Mouse (Mus musculus): ENCODE measurements around the gene Otud7b. TPM values are rescaled to one million over a fixed set of nuclear protein-coding genes. Genes with fewer than 3 reads are reported as not detected.

Otud7b gene
- polyA plus RNA-seq, 1 experiment from 2014 or later: 13.9 TPM

GRCm38 (mm10) chr3:96091146-96091545 is 13.2 kb upstream of the Otud7b start:
- Histone ChIP-seq H3K27me3 (ENCODE audit: control insufficient read depth, insufficient read depth, low read length) (no peaks in the 10 kb centered on the region), H3K4me2 (replicated peaks; ENCODE audit: low read depth, low read length) (no peak overlapping the region), H3K4me1 (ENCODE audit: control insufficient read depth, insufficient read depth, low read length) (no peaks in the 10 kb centered on the region), H3K36me3 (ENCODE audit: control insufficient read depth, insufficient read depth, low read length) (no peaks in the 10 kb centered on the region), H3K4me3 (ENCODE audit: low read depth, low read length) (no peak overlapping the region), H3K9me3 (ENCODE audit: control insufficient read depth, low read depth, low read length) (no peaks in the 10 kb centered on the region), H3K27ac (ENCODE audit: low read length) (no peak overlapping the region), H3K9ac (replicated peaks; ENCODE audit: low read depth, low read length) (no peak overlapping the region)
- 77% methylated on average over 2 of the region's 2 CpGs for WGBS
- no peak for ATAC-seq (ENCODE audit: insufficient number of reproducible peaks, insufficient read depth, low FRiP score, low read depth)

DNA sequence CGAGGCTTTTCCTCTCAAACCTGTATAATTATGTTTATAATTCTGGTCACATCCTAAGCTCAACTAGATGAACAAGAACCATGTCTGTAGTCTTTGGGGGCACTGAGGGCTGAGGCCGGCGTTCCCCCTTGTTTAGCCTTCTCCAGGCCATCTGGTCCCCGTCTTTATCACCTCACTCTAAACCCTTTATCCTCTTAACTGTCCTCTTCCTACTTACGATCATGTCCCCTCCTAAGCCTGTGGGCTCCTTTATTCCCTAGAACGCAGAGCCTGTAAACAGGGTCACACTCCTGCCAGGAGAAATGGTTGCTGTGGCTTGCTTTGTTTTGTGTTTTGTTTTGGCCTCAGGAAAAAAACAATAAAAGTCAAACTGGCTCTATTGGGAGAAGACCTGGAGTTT is 12.4 kb upstream of the Otud7b start:
- H3K4me1 ChIP-seq (ENCODE audit: control insufficient read depth, insufficient read depth, low read length): no peaks in the 10 kb centered on the region
- ATAC-seq (ENCODE audit: insufficient number of reproducible peaks, insufficient read depth, low FRiP score, low read depth): no peak
- 67% methylated on average over 6 of the region's 6 CpGs for WGBS
- H3K9me3 ChIP-seq (ENCODE audit: control insufficient read depth, low read depth, low read length): no peaks in the 10 kb centered on the region
- H3K27me3 ChIP-seq (ENCODE audit: control insufficient read depth, insufficient read depth, low read length): no peaks in the 10 kb centered on the region
- no peak overlapping the region for H3K4me2 ChIP-seq (replicated peaks; ENCODE audit: low read depth, low read length)
- no peak overlapping the region for H3K4me3 ChIP-seq (ENCODE audit: low read depth, low read length)
- no peaks in the 10 kb centered on the region for H3K36me3 ChIP-seq (ENCODE audit: control insufficient read depth, insufficient read depth, low read length)
- H3K9ac ChIP-seq (replicated peaks; ENCODE audit: low read depth, low read length): no peak overlapping the region
- no peak overlapping the region for H3K27ac ChIP-seq (ENCODE audit: low read length)

DNA sequence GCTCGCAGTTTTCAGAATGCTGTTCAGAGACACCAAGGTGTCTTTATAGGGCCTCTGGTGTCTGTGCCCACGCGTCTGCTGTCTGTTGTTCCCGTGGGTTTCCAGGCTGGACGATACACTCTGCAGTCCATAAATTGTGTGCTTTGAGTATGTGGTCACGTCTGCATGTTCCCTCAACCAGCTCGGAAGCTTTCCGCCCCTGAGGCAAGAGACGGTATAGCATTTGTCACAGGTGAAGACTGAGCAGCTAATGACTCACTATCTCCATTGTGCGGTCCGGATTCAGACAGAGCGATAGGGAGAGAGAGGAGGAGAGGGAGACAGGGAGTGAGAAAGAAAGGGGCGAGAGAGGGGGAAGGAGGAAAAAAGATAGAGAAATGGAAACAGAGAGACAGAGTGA is 10.8 kb upstream of the Otud7b start:
- no peaks in the 10 kb centered on the region for H3K27me3 ChIP-seq (ENCODE audit: control insufficient read depth, insufficient read depth, low read length)
- no peak overlapping the region for H3K4me2 ChIP-seq (replicated peaks; ENCODE audit: low read depth, low read length)
- no peak overlapping the region for H3K27ac ChIP-seq (ENCODE audit: low read length)
- no peaks in the 10 kb centered on the region for H3K9me3 ChIP-seq (ENCODE audit: control insufficient read depth, low read depth, low read length)
- no peak overlapping the region for H3K4me3 ChIP-seq (ENCODE audit: low read depth, low read length)
- no peaks in the 10 kb centered on the region for H3K4me1 ChIP-seq (ENCODE audit: control insufficient read depth, insufficient read depth, low read length)
- no peaks in the 10 kb centered on the region for H3K36me3 ChIP-seq (ENCODE audit: control insufficient read depth, insufficient read depth, low read length)
- WGBS: 58% methylated on average over 13 of the region's 13 CpGs
- no peak overlapping the region for H3K9ac ChIP-seq (replicated peaks; ENCODE audit: low read depth, low read length)
- ATAC-seq (ENCODE audit: insufficient number of reproducible peaks, insufficient read depth, low FRiP score, low read depth): no peak

DNA sequence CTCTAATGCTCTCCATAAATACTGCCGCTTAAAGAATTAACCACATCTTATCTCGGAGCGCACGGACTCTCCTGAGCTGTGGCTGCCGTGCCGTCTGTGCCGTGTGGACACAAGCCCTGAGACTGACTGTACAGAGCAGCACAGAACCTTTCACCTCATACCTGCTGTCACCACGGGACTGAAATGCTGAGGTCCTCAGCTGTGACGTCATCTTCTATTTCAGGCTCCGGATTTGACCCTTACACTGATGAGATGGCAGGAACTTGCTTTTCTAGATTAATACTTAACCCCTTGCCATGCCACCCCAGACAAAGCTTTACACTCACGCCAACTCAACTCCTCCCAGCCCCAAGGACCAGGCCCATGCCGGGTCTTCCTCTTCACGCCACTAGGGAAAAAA is 10.1 kb upstream of the Otud7b start:
- Histone ChIP-seq H3K27me3 (ENCODE audit: control insufficient read depth, insufficient read depth, low read length) (no peaks in the 10 kb centered on the region), H3K36me3 (ENCODE audit: control insufficient read depth, insufficient read depth, low read length) (no peaks in the 10 kb centered on the region), H3K27ac (ENCODE audit: low read length) (no peak overlapping the region), H3K4me3 (ENCODE audit: low read depth, low read length) (no peak overlapping the region), H3K4me1 (ENCODE audit: control insufficient read depth, insufficient read depth, low read length) (no peaks in the 10 kb centered on the region), H3K9me3 (ENCODE audit: control insufficient read depth, low read depth, low read length) (no peaks in the 10 kb centered on the region), H3K9ac (replicated peaks; ENCODE audit: low read depth, low read length) (no peak overlapping the region), H3K4me2 (replicated peaks; ENCODE audit: low read depth, low read length) (no peak overlapping the region)
- 69% methylated on average over 13 of the region's 13 CpGs for WGBS
- ATAC-seq (ENCODE audit: insufficient number of reproducible peaks, insufficient read depth, low FRiP score, low read depth): peak; percentile 87

- Histone ChIP-seq H3K27ac (ENCODE audit: low read length) (no peak overlapping the region), H3K27me3 (ENCODE audit: control insufficient read depth, insufficient read depth, low read length) (no peaks in the 10 kb centered on the region)
- 63% methylated on average over 4 of the region's 4 CpGs for WGBS
Measured at GRCm38 (mm10) chr3:96098168-96098567, 6.2 kb upstream of the Otud7b start.

DNA sequence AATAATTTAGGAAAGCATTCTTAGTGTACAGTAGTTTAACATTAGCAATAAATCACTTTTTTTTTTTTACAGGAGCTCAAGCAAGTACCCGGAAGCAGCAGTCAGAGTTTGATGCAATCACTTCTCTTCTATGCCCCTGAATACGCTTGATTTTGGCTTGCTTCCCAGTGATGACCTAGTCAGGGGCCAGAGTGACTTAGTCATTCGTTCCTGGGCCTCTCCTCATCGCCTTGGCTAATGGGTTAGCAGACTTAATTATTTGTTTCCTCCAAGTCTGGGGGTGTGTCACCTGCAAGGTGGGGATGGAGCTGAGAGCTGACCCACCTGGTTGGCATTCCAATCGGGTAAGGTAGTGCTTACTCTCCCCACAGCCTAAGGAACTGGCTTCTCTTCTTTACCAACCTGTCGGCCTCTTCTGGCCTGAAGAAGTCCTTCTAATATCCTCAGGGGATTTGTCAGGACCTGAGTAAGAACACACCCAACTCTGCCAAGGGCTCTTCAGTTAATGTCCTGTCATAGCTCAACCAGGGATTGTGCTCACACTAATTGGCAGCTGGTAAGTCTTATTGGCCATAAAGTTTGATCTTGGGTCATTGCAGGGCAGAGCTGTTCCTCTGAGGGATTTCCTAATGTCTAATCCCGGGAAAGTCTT is 5.6 kb upstream of the Otud7b start:
- Histone ChIP-seq H3K36me3 (ENCODE audit: control insufficient read depth, insufficient read depth, low read length) (no peaks in the 10 kb centered on the region), H3K4me2 (replicated peaks; ENCODE audit: low read depth, low read length) (no peak overlapping the region), H3K4me1 (ENCODE audit: control insufficient read depth, insufficient read depth, low read length) (peaks cover 5% of the 10 kb centered on the region; the same call in 1 of the 2 replicates), H3K27ac (ENCODE audit: low read length) (no peak overlapping the region), H3K27me3 (ENCODE audit: control insufficient read depth, insufficient read depth, low read length) (no peaks in the 10 kb centered on the region), H3K9ac (replicated peaks; ENCODE audit: low read depth, low read length) (no peak overlapping the region), H3K9me3 (ENCODE audit: control insufficient read depth, low read depth, low read length) (no peaks in the 10 kb centered on the region), H3K4me3 (ENCODE audit: low read depth, low read length) (no peak overlapping the region)
- no peak; the same call in 1 of the 2 replicates for ATAC-seq (ENCODE audit: insufficient number of reproducible peaks, insufficient read depth, low FRiP score, low read depth)
- WGBS: 31% methylated on average over 7 of the region's 7 CpGs

More at GRCm38 (mm10) chr3:96098168-96098567, 6.2 kb upstream of the Otud7b start:
- Histone ChIP-seq H3K4me3 (ENCODE audit: low read depth, low read length) (no peak overlapping the region), H3K4me1 (ENCODE audit: control insufficient read depth, insufficient read depth, low read length) (peaks cover 5% of the 10 kb centered on the region; the same call in 1 of the 2 replicates), H3K4me2 (replicated peaks; ENCODE audit: low read depth, low read length) (no peak overlapping the region), H3K36me3 (ENCODE audit: control insufficient read depth, insufficient read depth, low read length) (no peaks in the 10 kb centered on the region), H3K9ac (replicated peaks; ENCODE audit: low read depth, low read length) (no peak overlapping the region), H3K9me3 (ENCODE audit: control insufficient read depth, low read depth, low read length) (no peaks in the 10 kb centered on the region)
- ATAC-seq (ENCODE audit: insufficient number of reproducible peaks, insufficient read depth, low FRiP score, low read depth): no peak

DNA sequence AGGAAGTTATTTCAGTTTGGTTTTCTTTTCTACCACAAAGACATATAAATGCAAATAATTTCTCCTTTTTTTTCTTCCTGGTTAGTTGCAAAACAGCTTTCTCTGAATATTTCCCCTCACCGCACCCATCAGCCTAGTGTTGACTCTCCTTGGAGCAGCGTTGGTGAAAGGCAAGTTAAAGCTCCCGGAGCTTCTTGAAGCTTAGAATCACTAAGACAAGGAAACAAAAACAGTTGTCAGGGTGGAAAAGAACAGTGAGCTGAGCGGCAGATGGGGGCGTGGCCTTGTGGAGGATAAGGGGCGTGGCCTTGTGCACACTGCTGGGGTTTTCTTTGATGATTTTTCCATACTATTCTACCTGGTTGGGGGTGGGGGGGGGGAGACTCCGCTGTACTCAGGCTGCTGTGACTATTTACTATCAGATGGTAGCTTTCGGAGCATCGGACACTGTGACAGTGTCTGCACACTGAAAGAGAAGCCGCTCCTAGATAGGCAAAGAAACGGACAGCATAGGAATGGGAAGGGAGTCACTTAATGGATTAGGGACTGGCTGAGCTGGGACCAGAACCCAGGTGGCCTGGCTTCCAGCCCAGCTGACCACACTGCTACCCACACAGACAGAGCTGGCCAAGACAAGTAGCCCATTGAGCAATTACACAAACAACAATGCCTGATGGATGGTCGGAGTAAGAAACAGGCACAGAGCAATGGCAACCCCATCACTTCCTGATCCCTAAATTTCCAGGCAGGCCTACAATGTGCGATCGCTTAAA is 2.0 kb upstream of the Otud7b start:
- no peaks in the 10 kb centered on the region for H3K36me3 ChIP-seq (ENCODE audit: control insufficient read depth, insufficient read depth, low read length)
- H3K4me2 ChIP-seq (replicated peaks; ENCODE audit: low read depth, low read length): peak overlapping the region; percentile 36
- WGBS: 22% methylated on average over 14 of the region's 14 CpGs
- H3K4me1 ChIP-seq (ENCODE audit: control insufficient read depth, insufficient read depth, low read length): peaks cover 10% of the 10 kb centered on the region; the same call in 1 of the 2 replicates
- H3K27me3 ChIP-seq (ENCODE audit: control insufficient read depth, insufficient read depth, low read length): no peaks in the 10 kb centered on the region
- H3K9me3 ChIP-seq (ENCODE audit: control insufficient read depth, low read depth, low read length): no peaks in the 10 kb centered on the region
- no peak overlapping the region; the same call in 1 of the 2 replicates for H3K4me3 ChIP-seq (ENCODE audit: low read depth, low read length)
- no peak overlapping the region for H3K9ac ChIP-seq (replicated peaks; ENCODE audit: low read depth, low read length)
- no peak for ATAC-seq (ENCODE audit: insufficient number of reproducible peaks, insufficient read depth, low FRiP score, low read depth)
- no peak overlapping the region for H3K27ac ChIP-seq (ENCODE audit: low read length)

GRCm38 (mm10) chr3:96103901-96104260 is 446 bp upstream of the Otud7b start:
- Histone ChIP-seq H3K27me3 (ENCODE audit: control insufficient read depth, insufficient read depth, low read length) (no peaks in the 10 kb centered on the region), H3K9me3 (ENCODE audit: control insufficient read depth, low read depth, low read length) (no peaks in the 10 kb centered on the region), H3K9ac (replicated peaks; ENCODE audit: low read depth, low read length) (peak overlapping the region; percentile 89), H3K27ac (ENCODE audit: low read length) (peak overlapping the region; percentile 93), H3K4me2 (replicated peaks; ENCODE audit: low read depth, low read length) (peak overlapping the region; percentile 44), H3K4me3 (ENCODE audit: low read depth, low read length) (peak overlapping the region; percentile 87), H3K4me1 (ENCODE audit: control insufficient read depth, insufficient read depth, low read length) (peaks cover 10% of the 10 kb centered on the region; the same call in 1 of the 2 replicates), H3K36me3 (ENCODE audit: control insufficient read depth, insufficient read depth, low read length) (no peaks in the 10 kb centered on the region)
- ATAC-seq (ENCODE audit: insufficient number of reproducible peaks, insufficient read depth, low FRiP score, low read depth): peak; percentile 51; the same call in 1 of the 2 replicates
- 1% methylated on average over 8 of the region's 8 CpGs for WGBS

Measured in stomach, embryonic 14.5 days (tissue).